Mouse (Mus musculus): ENCODE data around the gene Pop7.

Pop7 gene

DNA sequence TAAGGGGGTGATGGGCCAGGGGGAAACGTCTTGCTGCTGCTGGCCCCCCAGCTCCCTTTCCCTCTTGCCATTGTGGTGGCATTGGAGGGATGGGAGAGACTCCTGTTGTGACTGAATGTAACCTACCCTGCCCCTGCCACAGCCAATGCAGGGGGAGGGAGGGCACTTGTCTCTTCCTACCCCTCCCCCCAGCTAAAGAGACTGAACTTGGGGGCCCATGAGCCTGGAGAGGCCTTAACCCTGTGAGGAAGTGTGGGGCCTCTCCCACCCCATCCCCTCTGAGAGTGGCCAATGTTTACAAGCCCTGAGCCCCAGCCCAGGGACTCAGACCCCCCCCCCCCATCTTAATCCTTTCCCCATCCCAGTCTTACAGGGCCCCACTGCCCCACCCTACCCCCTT, 25.1 kb upstream of the Pop7 start:
- no peak for DNase-seq

DNA sequence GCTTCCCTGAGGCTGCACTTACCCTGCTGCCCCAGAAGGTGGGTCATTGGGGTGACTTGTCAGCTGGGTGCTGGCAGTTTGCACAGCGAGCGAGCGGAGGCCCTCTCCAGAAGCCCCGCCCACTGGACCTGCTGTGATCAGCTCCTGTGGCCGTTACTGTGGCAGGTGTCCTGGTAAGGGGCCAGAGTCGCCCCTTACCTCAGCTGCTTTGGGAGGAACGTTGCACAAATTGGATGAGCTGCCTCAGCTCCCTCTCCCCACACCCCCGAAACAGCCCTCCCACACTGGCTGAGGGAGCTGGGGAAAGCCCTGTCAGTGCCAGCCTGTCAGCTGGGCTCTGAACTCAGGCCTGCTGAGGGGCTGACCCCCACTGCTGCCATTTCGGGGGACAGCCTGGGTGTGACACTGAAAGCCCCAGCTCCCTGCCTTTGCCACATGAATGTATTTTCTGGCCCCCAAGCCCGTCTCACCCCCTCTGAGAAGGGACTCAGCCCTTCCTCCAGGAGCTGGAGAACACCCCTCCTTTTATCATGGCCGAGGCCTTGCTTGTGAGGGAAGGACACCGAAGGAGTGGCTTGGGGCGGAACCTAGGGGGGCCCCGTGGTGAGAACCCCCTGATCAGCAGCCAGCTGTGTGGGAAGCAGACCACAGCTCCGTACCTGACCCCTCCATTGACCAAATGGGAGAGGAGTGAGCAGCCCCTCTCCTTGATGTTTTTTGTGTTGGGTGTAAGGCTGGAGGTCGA, 24.0 kb upstream of the Pop7 start:
- DNase-seq: peak; percentile 57 to 74

DNA sequence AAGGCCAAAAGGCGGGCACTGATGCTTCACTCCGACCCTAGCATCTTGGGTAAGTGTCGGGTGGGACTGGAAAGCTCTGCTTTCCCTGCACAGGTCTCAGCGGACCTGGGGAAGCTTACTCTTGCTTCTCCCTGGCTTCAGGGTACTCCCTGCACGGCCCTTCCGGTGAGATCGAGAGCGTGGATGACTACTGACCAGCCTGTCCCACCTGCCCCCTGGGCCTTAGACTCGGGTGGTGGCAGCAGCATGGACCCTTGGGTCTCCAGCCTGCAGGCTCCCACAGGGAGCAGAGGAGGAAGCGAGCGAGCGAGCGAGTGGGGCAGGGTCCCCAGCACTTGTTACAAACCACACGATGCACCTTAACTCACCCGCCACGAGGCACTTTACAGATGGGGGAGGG, 23.2 kb upstream of the Pop7 start:
- DNase-seq: peak in 1 of 2 experiments; percentile 23

DNA sequence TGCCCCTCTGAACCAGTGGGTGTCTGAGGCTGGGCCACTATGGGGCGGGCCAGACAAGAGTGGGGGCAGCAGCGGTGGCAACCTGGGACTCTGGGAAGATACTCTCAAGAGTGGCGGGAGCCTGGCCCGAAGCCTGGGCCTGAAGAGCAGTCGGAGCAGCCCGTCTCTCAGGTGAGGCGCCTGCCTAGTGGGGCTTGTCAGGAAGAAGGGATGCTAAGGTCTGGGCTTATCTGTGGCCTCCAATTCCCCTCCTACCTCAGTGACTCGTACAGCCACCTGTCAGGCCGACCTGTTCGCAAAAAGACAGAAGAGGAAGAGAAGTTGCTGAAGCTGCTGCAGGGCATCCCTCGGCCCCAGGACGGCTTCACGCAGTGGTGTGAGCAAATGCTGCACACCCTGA, 22.4 kb upstream of the Pop7 start:
- peak; percentile 42 to 44 for DNase-seq

DNA sequence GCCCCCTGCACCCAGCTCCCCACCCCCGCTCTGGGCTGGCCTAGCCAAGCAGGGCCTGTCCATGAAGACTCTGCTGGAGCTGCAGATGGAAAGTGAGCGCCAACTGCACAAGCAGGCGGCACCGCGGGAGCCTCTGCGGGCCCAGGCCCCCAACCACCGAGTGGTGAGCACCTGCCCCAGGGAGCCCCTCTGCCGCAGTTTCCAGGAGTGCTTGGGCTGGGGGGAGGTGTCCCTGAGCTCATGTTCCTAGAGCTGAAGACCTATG, 21.9 kb upstream of the Pop7 start:
- DNase-seq: no peak

DNA sequence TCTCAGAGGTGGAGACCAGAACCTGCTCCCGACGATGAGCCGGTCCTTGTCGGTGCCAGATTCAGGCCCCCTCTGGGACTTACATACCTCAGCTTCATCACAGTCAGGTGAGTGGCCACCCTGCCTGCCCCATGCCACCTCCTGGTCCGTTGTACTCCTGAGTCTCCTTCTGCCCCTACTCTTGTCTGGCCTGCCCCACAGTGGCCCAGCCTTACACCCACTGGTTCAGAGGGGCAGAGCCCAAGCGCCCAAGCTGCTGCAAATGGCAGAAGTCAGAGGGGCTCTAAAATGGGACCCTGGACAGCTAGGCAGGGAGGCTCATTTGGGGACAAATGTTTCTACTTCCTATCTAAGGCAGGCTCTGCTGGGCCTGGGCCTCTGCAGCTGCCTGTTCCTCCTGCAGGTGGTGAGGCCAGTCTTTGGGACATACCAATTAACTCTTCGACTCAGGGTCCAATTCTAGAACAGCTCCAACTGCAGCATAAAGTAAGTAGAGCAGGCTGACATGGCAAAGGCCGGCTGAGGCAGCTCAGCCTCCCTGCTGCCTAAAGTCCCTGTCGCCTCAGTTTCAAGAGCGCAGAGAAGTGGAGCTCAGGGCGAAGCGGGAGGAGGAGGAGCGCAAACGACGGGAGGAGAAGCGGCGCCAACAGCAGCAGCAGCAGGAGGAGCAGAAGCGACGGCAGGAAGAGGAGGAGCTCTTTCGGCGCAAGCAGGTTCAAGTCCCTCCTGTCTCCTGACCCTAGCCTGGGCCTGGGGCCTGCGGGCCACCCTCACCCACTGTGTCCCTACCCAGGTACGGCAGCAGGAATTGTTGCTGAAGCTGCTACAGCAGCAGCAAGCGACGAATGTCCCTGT, 21.3 kb upstream of the Pop7 start:
- DNase-seq: peak in 1 of 2 experiments; percentile 41

DNA sequence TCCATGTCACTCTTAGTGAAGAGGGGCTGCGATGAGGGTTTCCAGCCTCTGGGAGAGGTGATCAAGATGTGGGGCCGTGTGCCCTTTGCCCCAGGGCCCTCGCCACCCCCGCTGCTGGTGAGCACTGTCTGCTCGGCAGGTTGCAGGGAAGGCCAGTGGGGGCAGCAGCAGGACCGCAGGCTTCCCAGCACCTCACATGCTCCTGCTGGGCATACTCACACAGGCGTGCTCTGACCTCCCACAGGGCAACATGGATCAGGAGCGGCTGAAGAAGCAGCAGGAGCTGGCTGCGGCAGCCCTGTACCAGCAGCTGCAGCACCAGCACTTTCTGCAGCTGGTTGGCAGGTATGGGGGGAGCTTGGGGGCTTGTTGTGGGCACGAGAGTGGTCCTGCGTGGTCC, 20.4 kb upstream of the Pop7 start:
- DNase-seq: peak in 1 of 2 experiments; percentile 14

DNA sequence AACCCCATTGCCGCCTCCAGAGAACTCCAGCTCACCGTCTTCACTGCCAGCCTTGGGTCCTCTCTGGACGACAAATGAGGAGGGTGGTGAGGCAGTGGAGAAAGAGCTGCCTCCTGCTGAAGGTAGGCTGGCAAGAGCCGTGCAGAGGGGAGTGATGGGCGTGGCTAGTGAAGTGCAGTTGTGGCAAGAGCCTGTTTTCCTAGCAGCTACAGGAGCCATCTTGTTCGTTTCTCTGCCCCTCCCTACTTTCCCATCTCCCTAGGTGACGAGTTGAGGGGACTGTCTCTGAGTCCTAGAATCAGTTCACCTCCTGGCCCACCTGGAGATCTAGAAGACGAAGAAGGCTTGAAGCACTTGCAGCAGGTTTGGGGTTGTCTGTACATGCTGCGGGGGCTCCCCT, 19.5 kb upstream of the Pop7 start:
- no peak for DNase-seq

DNA sequence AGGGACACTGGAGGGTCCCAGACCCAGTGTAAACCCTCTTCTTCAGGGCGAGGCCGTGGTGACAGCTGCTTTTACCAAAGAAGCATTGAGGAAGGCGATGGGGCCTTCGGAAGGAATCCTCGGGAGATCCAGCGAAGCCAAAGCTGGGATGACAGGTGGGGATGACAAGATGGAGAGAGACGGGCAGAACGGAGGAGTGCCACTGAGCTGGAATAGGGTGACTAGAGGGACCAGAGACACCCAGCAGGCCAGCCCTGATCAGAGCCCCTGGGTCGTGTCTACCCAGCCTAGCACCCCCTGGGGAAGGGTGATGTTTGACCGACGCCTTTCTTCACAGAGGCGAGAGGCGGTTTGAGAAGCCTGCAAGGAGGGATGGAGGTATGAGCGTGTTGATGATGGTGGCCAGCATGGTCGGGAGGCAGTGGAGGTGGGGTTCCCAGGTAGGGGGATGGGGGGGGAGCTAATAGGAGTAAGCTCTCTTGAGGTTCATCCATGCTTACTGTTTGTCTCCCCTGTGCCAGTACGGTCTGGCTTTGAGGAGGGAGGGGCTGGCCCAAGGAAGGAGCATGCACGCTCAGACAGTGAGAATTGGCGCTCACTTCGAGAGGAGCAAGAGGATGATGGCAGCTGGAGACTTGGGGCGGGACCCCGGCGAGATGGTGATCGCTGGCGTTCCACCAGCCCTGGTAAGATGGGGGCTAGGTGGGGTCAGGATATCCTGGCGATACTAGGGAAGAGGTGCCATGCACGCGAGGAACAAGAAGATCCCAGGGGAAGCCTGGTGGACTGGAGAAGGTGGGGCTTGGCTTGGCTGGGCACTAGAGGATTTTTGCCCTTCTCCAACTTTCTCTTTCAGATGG, 17.6 kb upstream of the Pop7 start:
- DNase-seq: no peak

DNA sequence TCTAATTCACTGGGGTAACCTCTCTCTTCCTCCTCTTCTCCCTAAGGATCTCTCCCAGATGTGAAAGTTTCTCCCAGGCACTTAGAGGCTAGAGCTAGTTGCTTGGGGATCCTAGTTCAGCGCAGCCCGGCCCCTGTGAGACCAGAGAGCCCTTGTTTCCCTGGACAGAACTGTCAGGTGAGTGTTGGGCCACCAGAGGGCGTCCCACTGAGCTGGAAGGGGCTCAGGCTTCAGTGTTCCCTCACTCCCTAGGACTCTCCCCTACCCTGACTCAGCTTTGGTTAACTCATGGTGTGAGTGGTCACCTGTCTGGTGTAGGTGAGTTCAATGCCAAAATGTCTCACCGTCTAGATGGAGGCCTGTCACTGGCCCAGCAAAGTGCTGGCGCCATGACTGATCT, 16.1 kb upstream of the Pop7 start, which contains the start of gene Gigyf1:
TSS of gene Gigyf1 (plus strand) at position 113 of the 400 bp plus-strand sequence.
- DNase-seq: peak; percentile 47 to 70

DNA sequence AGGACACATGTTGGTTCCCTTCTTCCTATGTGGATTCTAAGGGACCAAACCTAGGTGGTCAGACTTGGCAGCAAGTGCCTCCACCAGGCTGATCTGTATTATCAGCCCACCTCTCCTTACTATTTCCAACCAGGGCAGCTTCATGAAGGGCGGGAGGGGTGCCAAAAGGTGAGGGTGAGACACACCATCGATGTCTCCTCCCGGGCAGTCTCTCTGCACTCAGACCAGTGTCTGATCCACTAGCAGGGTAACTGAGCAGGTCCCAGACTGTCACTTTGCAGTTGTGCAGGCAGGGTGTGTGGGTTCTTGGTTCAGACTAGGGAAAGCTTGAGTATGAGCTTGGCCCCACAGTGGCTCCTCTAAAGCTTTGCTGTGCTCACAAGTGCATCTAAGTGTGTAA, 12.5 kb upstream of the Pop7 start:
- DNase-seq: peak in 1 of 2 experiments; percentile 46

DNA sequence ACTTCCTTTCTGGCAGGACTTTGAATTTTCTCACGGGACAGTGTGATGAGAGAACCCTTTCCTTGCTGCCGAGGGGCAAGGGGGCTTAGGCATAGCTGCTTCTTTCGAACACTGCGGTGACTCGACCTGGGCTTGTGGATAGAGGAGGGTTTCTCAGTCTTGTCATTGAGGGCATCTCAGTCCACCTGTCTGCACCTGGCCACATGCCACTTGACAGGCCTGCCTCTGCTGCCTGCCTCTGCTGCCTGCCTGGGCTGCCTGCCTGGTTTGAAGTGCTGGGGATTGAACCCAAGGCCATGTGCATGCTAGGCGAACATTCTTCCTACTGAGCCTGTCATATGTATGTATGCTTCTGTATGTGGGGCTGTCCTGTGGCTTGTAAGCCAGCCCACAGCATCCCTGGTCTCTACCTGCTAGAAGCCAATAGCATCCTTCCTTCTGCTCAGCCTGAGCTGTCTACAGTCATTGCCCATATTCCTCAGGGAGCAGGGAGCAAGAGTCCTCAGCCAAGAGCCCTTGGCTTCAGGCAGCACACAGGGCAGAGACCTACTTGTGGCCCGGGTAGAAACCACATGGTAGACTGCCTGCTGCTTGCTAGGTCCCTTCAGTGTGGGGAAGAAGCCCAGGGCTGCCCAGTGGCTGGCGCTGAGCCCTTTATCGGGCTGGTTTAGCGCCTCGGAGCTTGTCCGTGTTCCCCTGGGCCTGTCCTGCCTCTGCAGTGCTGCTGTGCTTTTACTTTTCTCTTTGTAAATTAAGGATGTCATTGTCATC, 11.8 kb upstream of the Pop7 start:
- peak; percentile 59 to 79 for DNase-seq

DNA sequence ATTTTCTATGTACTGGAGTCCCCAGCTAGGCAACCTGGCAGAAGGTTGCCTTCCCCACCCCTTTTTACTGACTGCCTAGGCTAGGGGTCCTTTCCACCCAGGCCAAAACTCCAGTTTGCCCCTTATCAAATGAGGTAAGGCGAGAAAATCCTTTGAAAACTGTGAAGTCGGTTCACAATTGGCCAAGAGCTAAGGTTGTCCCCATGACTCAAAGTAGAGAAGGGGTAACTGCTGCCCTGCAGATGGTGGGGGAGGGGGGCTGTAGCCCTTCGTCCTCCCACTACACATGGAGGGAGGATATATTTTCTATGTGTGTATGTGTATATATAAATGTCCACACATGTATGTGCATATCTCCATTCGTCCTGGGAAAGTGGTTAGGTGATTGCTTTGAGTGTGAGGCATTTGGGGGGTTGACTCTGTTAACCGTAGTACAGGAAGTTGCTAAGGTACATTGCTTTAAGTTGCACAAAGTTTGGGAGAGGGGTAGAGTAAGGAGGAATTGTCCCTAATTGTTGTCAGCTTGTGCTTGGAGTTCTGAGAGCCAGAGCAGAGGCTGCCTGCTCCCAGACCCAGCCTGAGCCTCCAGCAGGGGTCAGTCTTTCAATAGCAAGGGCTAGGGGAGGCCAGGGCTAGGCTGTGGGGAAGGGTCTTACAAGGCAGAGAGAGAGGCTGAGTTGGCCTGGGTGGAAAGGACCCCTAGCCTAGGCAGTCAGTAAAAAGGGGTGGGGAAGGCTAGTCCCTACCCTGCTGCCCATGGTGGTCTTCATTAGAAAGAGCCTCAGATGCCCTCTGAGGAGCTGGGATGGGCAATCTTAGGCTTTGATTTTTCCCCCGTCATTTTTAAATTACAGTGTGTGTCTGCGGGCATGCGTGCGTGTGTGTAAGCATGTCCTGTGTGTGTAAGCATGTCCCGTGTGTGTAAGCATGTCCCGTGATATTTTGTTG, 10.8 kb upstream of the Pop7 start:
- DNase-seq: peak; percentile 32 to 68

DNA sequence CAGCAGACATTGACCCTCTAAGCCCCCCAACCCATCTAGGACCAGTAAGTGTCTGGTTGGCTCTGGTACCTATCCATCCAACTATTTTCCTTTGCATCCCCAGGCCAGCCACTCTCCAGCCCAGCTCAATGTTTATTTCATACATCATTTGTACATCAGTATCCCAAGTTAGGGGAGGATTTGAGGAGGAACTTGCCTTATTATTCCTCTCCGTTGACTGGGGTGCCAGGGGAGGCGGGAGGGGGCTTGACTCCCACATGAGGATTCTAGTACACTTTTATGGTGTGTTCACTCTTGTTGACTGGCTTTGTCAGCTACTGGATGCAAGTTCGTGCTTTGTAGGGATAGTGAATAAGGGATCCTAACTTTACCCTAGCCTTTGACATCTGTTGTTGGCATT, 9.4 kb upstream of the Pop7 start:
- no peak for DNase-seq

DNA sequence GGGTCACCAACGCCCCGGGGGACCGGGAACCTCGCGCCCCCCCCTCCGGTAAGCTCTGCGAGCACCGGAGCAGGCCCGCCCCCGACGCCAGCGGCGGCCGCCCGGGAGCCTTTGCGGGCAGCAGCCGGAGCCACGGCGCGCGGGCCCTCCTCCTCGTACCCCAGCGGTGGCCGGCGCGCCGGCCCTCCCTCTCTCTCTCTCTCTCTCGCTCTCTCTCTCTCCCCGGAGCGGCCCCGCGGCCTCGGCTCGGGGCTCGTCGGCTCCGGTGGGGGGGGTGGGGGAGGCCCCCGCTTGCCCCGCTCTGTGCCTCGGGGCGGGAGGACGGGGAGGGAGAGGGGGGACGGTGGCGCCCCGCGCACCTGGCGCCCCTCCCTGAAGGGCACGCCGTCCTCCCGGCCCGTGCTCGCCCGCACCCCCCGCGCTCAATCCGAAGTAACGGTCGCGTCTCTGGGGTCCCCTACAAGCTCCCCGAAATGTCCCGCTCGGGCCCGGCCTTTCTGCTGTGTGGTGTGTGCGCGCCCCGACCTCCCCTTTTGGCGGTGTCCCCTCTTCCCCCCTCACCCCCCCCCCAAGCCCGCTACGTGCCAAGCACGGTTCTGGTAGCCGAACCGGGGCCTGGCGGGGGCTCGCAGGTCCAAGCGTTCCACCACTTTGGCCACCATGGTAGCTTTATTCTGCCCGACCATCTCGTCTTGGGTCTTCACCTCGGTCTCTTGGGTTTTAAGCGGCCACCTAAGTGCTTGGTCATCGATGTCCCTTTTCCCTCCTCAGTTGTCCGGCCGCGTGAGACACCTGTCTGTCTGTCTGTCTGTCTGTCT, 8.5 kb upstream of the Pop7 start:
- DNase-seq: peak; percentile 48 to 58

DNA sequence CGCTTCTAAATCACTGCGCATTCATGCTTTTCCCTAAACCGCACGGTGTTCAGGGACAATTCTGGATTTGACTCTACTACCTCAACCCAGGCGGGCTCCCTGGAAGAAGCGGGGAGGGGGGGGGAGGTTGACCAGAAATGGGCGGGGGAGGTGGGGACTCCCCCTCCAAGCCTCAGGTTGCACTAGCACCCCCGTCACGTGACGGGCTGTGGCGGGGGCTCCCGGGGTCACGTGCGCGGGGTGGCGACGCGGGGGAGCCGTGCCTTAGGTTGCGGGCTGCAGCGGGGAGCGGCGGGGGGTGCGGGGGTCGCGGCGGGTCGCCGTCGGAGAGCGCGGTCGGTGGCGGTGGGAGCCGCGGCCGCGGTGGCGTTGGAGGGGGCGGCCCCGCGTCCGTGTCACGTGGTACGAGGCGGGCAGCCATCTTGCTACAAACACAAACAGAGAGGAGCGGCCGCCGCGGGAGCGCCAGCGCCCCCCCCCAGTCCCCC, 7.7 kb upstream of the Pop7 start:
- peak; percentile 89 to 92 for DNase-seq

DNA sequence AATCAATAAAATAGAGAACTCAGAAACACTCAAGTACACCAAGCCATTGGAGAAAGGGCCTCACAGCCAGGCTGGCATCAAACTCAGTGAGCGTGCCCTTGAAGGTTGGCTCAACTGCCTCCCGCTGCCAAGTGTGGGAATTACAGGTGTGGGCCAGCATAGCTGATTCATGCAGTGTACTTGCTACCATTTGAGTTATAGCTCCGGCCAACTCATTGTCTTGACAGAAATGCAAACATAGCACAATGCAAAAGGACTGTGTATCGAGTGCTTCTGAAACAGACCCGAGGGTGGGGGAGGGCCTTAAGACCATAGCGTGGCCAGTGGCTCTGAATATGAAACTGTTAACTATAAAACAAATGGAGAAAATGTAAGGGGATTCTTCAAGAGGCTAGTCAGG, 1.7 kb upstream of the Pop7 start:
- no peak for DNase-seq

DNA sequence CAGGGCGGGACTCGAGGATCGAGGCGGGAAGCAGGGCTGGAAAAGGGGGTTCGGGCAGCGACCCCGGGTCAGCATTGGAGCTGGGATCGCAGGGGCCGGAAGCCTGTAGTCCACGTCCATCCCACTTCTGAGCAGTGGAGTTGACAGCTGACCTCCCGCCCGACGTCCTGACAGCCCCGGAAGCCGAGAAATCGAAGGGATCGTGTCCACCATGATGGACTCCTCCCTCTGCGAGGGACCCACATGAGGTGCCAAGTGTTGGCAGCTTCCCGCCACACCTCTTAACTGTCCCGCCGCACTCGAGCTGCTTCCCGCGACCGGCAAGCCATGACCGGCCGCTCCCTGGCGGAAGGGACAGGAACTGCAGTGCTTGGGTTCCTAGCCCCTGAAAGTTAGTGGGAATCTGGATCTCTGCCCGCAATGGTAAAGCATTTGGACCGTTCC, 371 bp upstream of the Pop7 start:
- DNase-seq: peak in 1 of 2 experiments; percentile 92

DNA sequence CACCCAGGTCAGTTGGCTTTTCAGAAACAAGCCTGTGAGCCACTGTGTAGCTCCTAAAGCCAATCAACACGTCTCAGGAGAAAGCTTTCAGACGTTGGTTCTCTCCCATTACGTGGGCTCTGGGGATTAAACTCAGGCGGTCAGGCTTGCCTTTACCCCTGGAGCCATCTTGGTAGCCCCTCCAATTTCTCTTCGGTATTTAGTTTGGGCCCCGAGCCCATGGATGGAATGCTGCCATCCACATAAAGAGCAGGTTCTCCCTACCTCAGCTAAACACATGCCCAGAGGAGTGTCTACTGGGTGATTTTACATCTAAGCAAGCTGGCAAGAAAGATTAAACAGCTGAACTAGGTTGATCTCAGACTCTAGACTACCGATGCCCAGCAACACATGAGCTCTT, 2.1 kb downstream of the Pop7 start:
- no peak for DNase-seq

DNA sequence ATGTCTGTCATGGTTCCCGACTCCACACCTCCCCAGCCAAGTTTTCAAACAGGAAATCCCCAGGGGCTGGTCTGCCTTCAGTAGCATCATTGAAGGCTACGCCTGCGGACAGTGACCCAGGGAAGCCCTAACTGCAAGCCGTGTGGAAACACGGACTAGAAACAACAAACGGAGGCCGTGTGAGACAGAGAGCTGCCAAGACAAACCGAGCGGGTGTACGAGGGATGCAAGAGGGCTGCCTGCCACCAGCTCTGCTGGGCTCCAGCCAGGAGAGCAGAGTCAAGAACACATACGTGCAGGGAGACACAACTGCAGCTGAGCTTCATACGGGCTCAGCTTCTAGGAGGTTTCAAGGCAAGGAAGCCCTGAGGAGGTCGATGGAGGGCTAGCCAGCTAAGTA, 8.5 kb downstream of the Pop7 start:
- no peak for DNase-seq
